Mouse (Mus musculus) CH12.LX (cell line): ENCODE data around the gene Nexn. TPM values are rescaled to one million over a fixed set of nuclear protein-coding genes. Genes with fewer than 3 reads are reported as not detected.

ENCODE experiments used
- DNase-seq: peaks from one replicate; pipeline ENCODE4 v3.0.0-alpha.2; 2013; ENCODE audit errors: extremely low read depth
- H3K27ac ChIP-seq: 2 replicates; pipeline ENCODE4 v1.5.1; 2012; ENCODE audit warnings: low read depth, mild to moderate bottlenecking, control low read depth, moderate library complexity; ENCODE audit not compliant: insufficient read depth
- H3K27me3 ChIP-seq: replicated peaks from 2 replicates; pipeline ENCODE3; 2012; ENCODE audit warnings: inconsistent platforms
- H3K36me3 ChIP-seq, 2 experiments: replicated peaks in 1 of 2; 2 replicates each; pipeline versions ENCODE3 to v1.6.1; 2012; ENCODE audit warnings: inconsistent platforms in 1 of 2, low read length in 1 of 2, mild to moderate bottlenecking in 1 of 2, mixed read lengths in 1 of 2, moderate library complexity in 1 of 2; ENCODE audit not compliant: control insufficient read depth in 1 of 2, insufficient read depth in 1 of 2
- H3K4me1 ChIP-seq, 2 experiments: 2 replicates each; pipeline ENCODE4 v1.6.1; 2012; ENCODE audit warnings: inconsistent platforms in 1 of 2, moderate library complexity in 1 of 2; ENCODE audit not compliant: insufficient read depth in 2 of 2, control insufficient read depth in 1 of 2
- H3K4me2 ChIP-seq: 2 replicates; pipeline ENCODE4 v1.6.1; 2012; ENCODE audit warnings: low read depth, mild to moderate bottlenecking, control low read depth; ENCODE audit not compliant: poor library complexity, insufficient read depth, severe bottlenecking
- H3K4me3 ChIP-seq, 3 experiments: fragments of 150-350 bp in 1 of 3; sonication (generic) in 1 of 3; replicated peaks in 1 of 3; 2 replicates each; pipeline versions ENCODE3 to v1.5.1; 2011 to 2012; ENCODE audit warnings: low read depth in 2 of 3, low read length in 2 of 3, mild to moderate bottlenecking in 2 of 3, moderate library complexity in 2 of 3, control low read depth in 1 of 3, improper control_type of control experiment in 1 of 3, inconsistent platforms in 1 of 3, mixed read lengths in 1 of 3; ENCODE audit not compliant: poor library complexity in 1 of 3
- H3K79me2 ChIP-seq: replicated peaks from 2 replicates; pipeline ENCODE4 v1.6.1; 2012; ENCODE audit warnings: mild to moderate bottlenecking, moderate library complexity; ENCODE audit not compliant: control insufficient read depth, poor library complexity, insufficient read depth, severe bottlenecking; ENCODE audit errors: extremely low read depth
- H3K9ac ChIP-seq: 2 replicates; pipeline ENCODE4 v1.6.1; 2012; ENCODE audit warnings: low read depth, mild to moderate bottlenecking, control low read depth, moderate library complexity; ENCODE audit not compliant: insufficient read depth
- H3K9me3 ChIP-seq: replicated peaks from 2 replicates; pipeline ENCODE3; 2012; ENCODE audit warnings: low read length, inconsistent platforms, mixed read lengths
- CHD1 ChIP-seq: IDR thresholded peaks from 2 replicates; pipeline ENCODE4 v1.6.1; 2012; ENCODE audit warnings: low read depth, low read length, improper control_type of control experiment, inconsistent platforms
- E2F4 ChIP-seq: IDR thresholded peaks from 2 replicates; pipeline ENCODE4 v1.6.1; 2011; ENCODE audit warnings: low read depth, low read length, improper control_type of control experiment; ENCODE audit not compliant: insufficient replicate concordance
- ELF1 ChIP-seq: IDR thresholded peaks from 2 replicates; pipeline ENCODE4 v1.6.1; 2014; ENCODE audit warnings: low read depth, mild to moderate bottlenecking, inconsistent platforms, low read length, improper control_type of control experiment
- EP300 ChIP-seq: IDR thresholded peaks from 2 replicates; pipeline ENCODE4 v1.6.1; 2011; ENCODE audit warnings: low read length, improper control_type of control experiment
- GABPA ChIP-seq: IDR thresholded peaks from 2 replicates; pipeline ENCODE4 v1.6.1; 2012; ENCODE audit warnings: low read depth, low read length, improper control_type of control experiment, inconsistent platforms; ENCODE audit not compliant: insufficient replicate concordance
- HCFC1 ChIP-seq: IDR thresholded peaks from 2 replicates; pipeline ENCODE4 v1.6.1; 2012; ENCODE audit warnings: low read depth, mild to moderate bottlenecking, inconsistent platforms, low read length, improper control_type of control experiment
- IRF4 ChIP-seq: IDR thresholded peaks from 2 replicates; pipeline ENCODE4 v1.6.1; 2014; ENCODE audit warnings: low read depth, mild to moderate bottlenecking, inconsistent platforms, low read length, improper control_type of control experiment
- KAT2A ChIP-seq: IDR thresholded peaks from 2 replicates; pipeline ENCODE4 v1.6.1; 2012; ENCODE audit warnings: low read length, improper control_type of control experiment, inconsistent platforms; ENCODE audit not compliant: insufficient replicate concordance
- PAX5 ChIP-seq: IDR thresholded peaks from 2 replicates; pipeline ENCODE4 v1.6.1; 2012; ENCODE audit warnings: low read length, inconsistent platforms, mixed read lengths
- RCOR1 ChIP-seq: conservative IDR thresholded peaks from 2 replicates; pipeline ENCODE4 v1.6.1; 2012; ENCODE audit warnings: low read depth, mild to moderate bottlenecking, inconsistent platforms, low read length, improper control_type of control experiment
- TBP ChIP-seq: conservative IDR thresholded peaks from 2 replicates; pipeline ENCODE4 v1.6.1; 2011; ENCODE audit warnings: low read depth, low read length, improper control_type of control experiment
- UBTF ChIP-seq: IDR thresholded peaks from 2 replicates; pipeline ENCODE4 v1.6.1; 2012; ENCODE audit warnings: low read depth, mild to moderate bottlenecking, inconsistent platforms, low read length, improper control_type of control experiment, moderate library complexity
- USF1 ChIP-seq: IDR thresholded peaks from 2 replicates; pipeline ENCODE4 v1.6.1; 2014; ENCODE audit warnings: low read depth, mild to moderate bottlenecking, inconsistent platforms, low read length, improper control_type of control experiment
- ZKSCAN1 ChIP-seq: IDR thresholded peaks from 2 replicates; pipeline ENCODE4 v1.6.1; 2012; ENCODE audit warnings: low read depth, inconsistent platforms, low read length, improper control_type of control experiment, borderline replicate concordance
- ZMIZ1 ChIP-seq: IDR thresholded peaks from 2 replicates; pipeline ENCODE4 v1.6.1; 2012; ENCODE audit warnings: low read depth, mild to moderate bottlenecking, inconsistent platforms, low read length, improper control_type of control experiment
- dilution Hi-C: fragments of 300-500 bp; cut with MboI; formaldehyde crosslinking; loops from 2 replicates; pipeline ENCODE4 v1.14.3; 2020; ENCODE audit warnings: low sequenced_read_pairs; ENCODE audit not compliant: extremely low pct_unique_long_range_greater_than_20kb, extremely low pct_ligation_motif_present
- in situ Hi-C: fragments of 300-500 bp; cut with MboI; formaldehyde crosslinking; loops from 3 replicates; pipeline ENCODE4 v1.14.3; 2019; ENCODE audit warnings: low sequenced_read_pairs, low pct_ligation_motif_present, low pct_unique_long_range_greater_than_20kb, mixed read lengths
- polyA plus RNA-seq: library from polyadenylated mRNA; unstranded; fragments of >175 nt; gene quantifications from 2 replicates; pipeline ENCODE4 v1.2.1, GENCODE M21; 2012; ENCODE audit warnings: low read depth; ENCODE audit not compliant: insufficient read length
- total RNA-seq, 2 experiments: library from RNA; depleted of rRNA; stranded (reverse); fragments of 300-350 nt in 1 of 2; fragments of >200 nt in 1 of 2; gene quantifications; 2 replicates each; pipeline ENCODE4 v1.2.3; 2012 to 2014

Gene Nexn
- total and polyA plus RNA-seq, 3 experiments = 0.08 to 0.17 TPM; not detected in 1

DNA sequence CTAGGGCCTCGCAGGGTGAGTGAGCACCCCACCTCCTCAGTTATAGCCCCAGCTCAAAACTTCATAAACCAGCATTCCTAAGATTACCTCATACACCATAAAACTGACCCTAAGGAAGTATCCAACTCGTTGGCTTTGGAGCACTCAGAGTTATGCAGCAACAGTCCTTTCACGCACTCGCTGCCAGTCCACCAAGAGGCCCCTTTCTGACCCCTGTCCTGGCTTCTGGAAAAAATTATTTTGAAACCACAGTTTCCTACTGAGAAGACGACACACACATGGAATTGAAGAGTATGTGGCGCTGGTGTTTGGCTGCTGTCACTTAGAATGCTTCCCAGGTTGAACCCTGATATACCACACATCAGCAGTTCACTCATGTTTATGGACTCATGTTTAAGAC, 25.7 kb upstream of the Nexn start:
- no peak overlapping the region for H3K4me3 ChIP-seq
- no peak for DNase-seq
- no peaks in the 10 kb centered on the region for H3K4me1 ChIP-seq
- H3K36me3 ChIP-seq = peaks cover 63 to 87% of the 10 kb centered on the region in 2 experiments
- dilution Hi-C loops (no loop called here), in situ Hi-C loops (no loop called here)
- no peaks in the 10 kb centered on the region for H3K79me2 ChIP-seq
- no peak overlapping the region for H3K27ac ChIP-seq
- no peak overlapping the region for H3K9ac ChIP-seq
- no peaks in the 10 kb centered on the region for H3K27me3 ChIP-seq
- no peaks in the 10 kb centered on the region for H3K9me3 ChIP-seq
- no peak overlapping the region for H3K4me2 ChIP-seq
- no peak for TF ChIP-seq EP300
- TF ChIP-seq ZKSCAN1 = no peak
- TF ChIP-seq HCFC1 = no peak
- no peak for TF ChIP-seq ELF1
- TF ChIP-seq RCOR1 = no peak
- no peak for TF ChIP-seq KAT2A
- no peak for TF ChIP-seq CHD1
- no peak for TF ChIP-seq USF1
- TF ChIP-seq IRF4 = no peak
- TF ChIP-seq ZMIZ1 = no peak
- no peak for TF ChIP-seq TBP
- TF ChIP-seq PAX5 = no peak

DNA sequence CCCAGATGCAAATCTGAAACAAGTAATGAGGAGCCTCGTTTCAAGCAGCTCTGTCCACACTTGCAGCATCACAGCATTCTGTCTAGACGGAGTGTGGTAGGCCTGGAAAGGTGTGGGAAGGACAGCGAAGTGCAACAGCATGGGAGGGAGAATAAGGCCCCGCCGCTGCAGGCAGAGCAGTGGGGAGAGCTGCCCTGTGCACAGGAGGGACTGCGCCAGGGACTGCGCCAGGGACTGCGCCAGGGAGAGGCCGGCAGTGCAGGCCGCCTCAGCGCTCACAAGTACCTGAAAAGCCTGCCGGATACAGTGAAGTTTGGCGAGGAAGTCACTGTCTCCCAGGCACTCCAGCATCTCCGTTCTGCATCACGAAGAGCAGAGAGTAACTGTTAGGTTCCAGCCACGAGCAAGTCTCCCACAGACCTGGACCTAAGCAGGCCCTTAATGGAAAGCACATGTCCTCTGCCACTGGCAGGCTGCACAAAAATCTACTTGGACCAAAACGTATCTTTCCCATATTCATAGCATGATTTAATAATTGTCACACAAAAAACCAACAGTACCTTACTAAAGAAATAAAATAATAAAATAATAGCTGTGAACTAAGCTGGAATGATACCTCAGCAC, 24.1 kb upstream of the Nexn start:
- peaks cover 59 to 86% of the 10 kb centered on the region in 2 experiments for H3K36me3 ChIP-seq
- H3K4me3 ChIP-seq = no peak overlapping the region

DNA sequence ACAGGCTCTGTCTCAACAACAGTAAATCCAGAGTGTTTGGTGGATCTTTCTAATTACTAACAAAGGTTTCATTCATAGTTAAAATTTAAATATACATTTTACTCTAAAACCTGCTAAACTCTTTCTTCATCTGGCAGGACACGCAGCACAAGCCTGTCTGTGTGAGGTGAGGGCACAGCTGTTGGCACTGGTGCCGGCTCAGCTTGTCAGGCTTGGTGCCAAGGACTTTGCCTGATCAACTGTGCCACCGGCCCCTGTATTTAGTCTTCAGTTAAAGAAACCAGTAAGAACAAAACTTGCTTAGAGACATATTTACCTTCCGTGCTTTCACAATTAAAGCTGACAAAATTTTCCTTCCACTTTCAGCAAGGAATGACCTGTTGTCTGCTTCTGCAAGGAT, 22.6 kb upstream of the Nexn start:
- H3K79me2 ChIP-seq = no peaks in the 10 kb centered on the region
- no peak for TF ChIP-seq GABPA
- TF ChIP-seq CHD1 = no peak
- in situ Hi-C loops (no loop called here), dilution Hi-C loops (no loop called here)
- DNase-seq = no peak
- H3K27me3 ChIP-seq = no peaks in the 10 kb centered on the region
- no peak overlapping the region for H3K4me3 ChIP-seq
- peaks cover 60 to 87% of the 10 kb centered on the region in 2 experiments for H3K36me3 ChIP-seq
- H3K9ac ChIP-seq = no peak overlapping the region
- no peak overlapping the region for H3K27ac ChIP-seq
- H3K9me3 ChIP-seq = no peaks in the 10 kb centered on the region
- H3K4me1 ChIP-seq = no peaks in the 10 kb centered on the region
- no peak overlapping the region for H3K4me2 ChIP-seq

More for the DNA sequence above, 24.1 kb upstream of the Nexn start:
- no peak for DNase-seq
- Histone ChIP-seq H3K4me2 (no peak overlapping the region), H3K9me3 (no peaks in the 10 kb centered on the region), H3K4me1 (no peaks in the 10 kb centered on the region), H3K27me3 (no peaks in the 10 kb centered on the region), H3K27ac (no peak overlapping the region), H3K79me2 (no peaks in the 10 kb centered on the region), H3K9ac (no peak overlapping the region)
- in situ Hi-C loops (no loop called here), dilution Hi-C loops (no loop called here)
- no peak for TF ChIP-seq E2F4
- no peak for TF ChIP-seq EP300
- no peak for TF ChIP-seq PAX5
- no peak for TF ChIP-seq UBTF
- TF ChIP-seq ZKSCAN1 = no peak
